Mouse (Mus musculus) B cell, adult (primary cell): Measurements from ENCODE around the gene Scgb2b7. TPM values are rescaled to one million over a fixed set of nuclear protein-coding genes. Genes with fewer than 3 reads are reported as not detected.

ENCODE experiments used
- total RNA-seq: library from RNA; stranded (reverse); gene quantifications from 4 replicates; pipeline ENCODE4 v1.2.4, GENCODE M21; 2023; ENCODE audit not compliant: inconsistent age

Scgb2b7 gene
- not detected in 4 replicates for total RNA-seq

GRCm38 (mm10) chr7:31705657-31706056 is at the start of gene Scgb2b7:
Gene Scgb2b7, minus strand, starts transcription at chr7:31705757.

GRCm38 (mm10) chr7:31712365-31712764 is 6.8 kb upstream of the Scgb2b7 start, which contains the start of gene Scgb1b7:
Gene Scgb1b7, plus strand, starts transcription at chr7:31712665.

Other genes with a start within 250 kb of the Scgb2b7 start
- gene Scgb1b7, start 6.9 kb upstream of the Scgb2b7 start, total RNA-seq, result not detected in 4 replicates